Mouse (Mus musculus) lung, adult 2 months (tissue): ENCODE measurements at regions not wholly inside any gene's neighbourhood (a gene's known extent, or its start where the extent isn't known, plus 50 kb on each side); places are given as distances from the start of the nearest gene placed in this dataset.

ENCODE experiments used
- CTCF ChIP-seq: fragments of 200-500 bp; IDR thresholded peaks from 2 replicates; pipeline ENCODE4 v1.5.1; 2011; ENCODE audit warnings: mild to moderate bottlenecking, low read length, control low read depth; ENCODE audit not compliant: insufficient read depth
- POLR2A ChIP-seq: fragments of 200-500 bp; IDR thresholded peaks from 2 replicates; pipeline ENCODE4 v1.6.1; 2011; ENCODE audit warnings: low read depth, mild to moderate bottlenecking, control low read depth, low read length, borderline replicate concordance; ENCODE audit errors: extremely low read depth

- TF ChIP-seq CTCF (no peak), POLR2A (no peak)
Observed at GRCm38 (mm10) chr15:52999776-53000175, 884.9 kb upstream of the Gm7489 start.
